Mouse (Mus musculus): ENCODE measurements at regions not wholly inside any gene's neighbourhood (a gene's known extent, or its start where the extent isn't known, plus 50 kb on each side); places are given as distances from the start of the nearest gene placed in this dataset.
A peak's percentile ranks its signal among the peaks of the same experiment; 100 is the strongest.
"Not testable (repeated sequence)": the region's sequence is repeated elsewhere in the genome, so short reads cannot be mapped to it uniquely, and the experiment has no call there.

- Histone ChIP-seq H3K36me3 (no peaks in the 10 kb centered on the region), H3K4me3 (replicated peaks) (no peak overlapping the region), H3K9me3 (replicated peaks) (no peaks in the 10 kb centered on the region), H3K4me1 (no peaks in the 10 kb centered on the region), H3K27me3 (no peaks in the 10 kb centered on the region), H3K27ac (no peak overlapping the region), H3K9ac (no peak overlapping the region), H3K4me2 (no peak overlapping the region)
- 37% methylated on average over 2 of the region's 2 CpGs for WGBS
- peak; percentile 69; the same call in 1 of the 2 replicates for ATAC-seq (replicated peaks; ENCODE audit: low FRiP score)
Measured at GRCm38 (mm10) chr14:87215099-87215498, 74.1 kb upstream of the Diaph3 start.

- Histone ChIP-seq H3K9me3 (replicated peaks) (no peaks in the 10 kb centered on the region), H3K4me2 (no peak overlapping the region), H3K27ac (no peak overlapping the region), H3K4me1 (no peaks in the 10 kb centered on the region), H3K9ac (no peak overlapping the region), H3K36me3 (no peaks in the 10 kb centered on the region), H3K4me3 (replicated peaks) (no peak overlapping the region), H3K27me3 (no peaks in the 10 kb centered on the region)
- WGBS, result 68% methylated on average over 7 of the region's 7 CpGs
- ATAC-seq (replicated peaks; ENCODE audit: low FRiP score), result no peak
Measured at GRCm38 (mm10) chr14:87217042-87217441, 76.0 kb upstream of the Diaph3 start.

GRCm38 (mm10) chr14:87219975-87220374 lies 78.9 kb upstream of the Diaph3 start:
- WGBS, result 89% methylated on average over 3 of the region's 3 CpGs
- no peaks in the 10 kb centered on the region for H3K9me3 ChIP-seq (replicated peaks)

GRCm38 (mm10) chr14:87224870-87225269 lies 83.8 kb upstream of the Diaph3 start:
- no peak for ATAC-seq (replicated peaks; ENCODE audit: low FRiP score)
- Histone ChIP-seq H3K27me3 (no peaks in the 10 kb centered on the region), H3K27ac (no peak overlapping the region), H3K36me3 (no peaks in the 10 kb centered on the region), H3K4me2 (no peak overlapping the region), H3K4me1 (no peaks in the 10 kb centered on the region), H3K9ac (no peak overlapping the region), H3K4me3 (replicated peaks) (no peak overlapping the region), H3K9me3 (replicated peaks) (no peaks in the 10 kb centered on the region)
- 76% methylated on average over 5 of the region's 5 CpGs for WGBS

More at GRCm38 (mm10) chr14:87219975-87220374, 78.9 kb upstream of the Diaph3 start:
- no peak overlapping the region for H3K4me2 ChIP-seq
- no peak overlapping the region for H3K4me3 ChIP-seq (replicated peaks)
- no peaks in the 10 kb centered on the region for H3K36me3 ChIP-seq
- H3K4me1 ChIP-seq, result no peaks in the 10 kb centered on the region
- ATAC-seq (replicated peaks; ENCODE audit: low FRiP score), result no peak
- no peak overlapping the region for H3K9ac ChIP-seq
- no peak overlapping the region for H3K27ac ChIP-seq
- no peaks in the 10 kb centered on the region for H3K27me3 ChIP-seq

- 83% methylated on average over 2 of the region's 2 CpGs for WGBS
- no peak overlapping the region for H3K9ac ChIP-seq
- no peaks in the 10 kb centered on the region for H3K9me3 ChIP-seq (replicated peaks)
- H3K27me3 ChIP-seq, result no peaks in the 10 kb centered on the region
- no peak overlapping the region for H3K4me3 ChIP-seq (replicated peaks)
- H3K4me1 ChIP-seq, result no peaks in the 10 kb centered on the region
- H3K36me3 ChIP-seq, result no peaks in the 10 kb centered on the region
- no peak for ATAC-seq (replicated peaks; ENCODE audit: low FRiP score)
- H3K4me2 ChIP-seq, result no peak overlapping the region
- no peak overlapping the region for H3K27ac ChIP-seq
Measured at GRCm38 (mm10) chr14:87249258-87249657, 108.2 kb upstream of the Diaph3 start.

GRCm38 (mm10) chr14:87255484-87256208 lies 114.6 kb upstream of the Diaph3 start:
- H3K4me3 ChIP-seq (replicated peaks), result no peak overlapping the region
- no peaks in the 10 kb centered on the region for H3K36me3 ChIP-seq
- no peak overlapping the region for H3K27ac ChIP-seq
- H3K9me3 ChIP-seq (replicated peaks), result no peaks in the 10 kb centered on the region
- no peak overlapping the region for H3K4me2 ChIP-seq
- no peak for ATAC-seq (replicated peaks; ENCODE audit: low FRiP score)
- H3K9ac ChIP-seq, result no peak overlapping the region
- H3K27me3 ChIP-seq, result no peaks in the 10 kb centered on the region
- no peaks in the 10 kb centered on the region for H3K4me1 ChIP-seq
- 82% methylated on average over 5 of the region's 5 CpGs for WGBS

GRCm38 (mm10) chr14:87261726-87262125 lies 120.7 kb upstream of the Diaph3 start:
- Histone ChIP-seq H3K4me1 (no peaks in the 10 kb centered on the region), H3K36me3 (no peaks in the 10 kb centered on the region), H3K4me2 (no peak overlapping the region), H3K27ac (no peak overlapping the region), H3K4me3 (replicated peaks) (no peak overlapping the region), H3K27me3 (no peaks in the 10 kb centered on the region), H3K9ac (no peak overlapping the region), H3K9me3 (replicated peaks) (no peaks in the 10 kb centered on the region)
- ATAC-seq (replicated peaks; ENCODE audit: low FRiP score), result no peak
- 61% methylated on average over 5 of the region's 5 CpGs for WGBS

GRCm38 (mm10) chr14:87264826-87265225 lies 123.8 kb upstream of the Diaph3 start:
- Histone ChIP-seq H3K27me3 (no peaks in the 10 kb centered on the region), H3K4me3 (replicated peaks) (no peak overlapping the region), H3K27ac (no peak overlapping the region), H3K4me1 (no peaks in the 10 kb centered on the region), H3K9me3 (replicated peaks) (no peaks in the 10 kb centered on the region), H3K4me2 (no peak overlapping the region), H3K36me3 (no peaks in the 10 kb centered on the region), H3K9ac (no peak overlapping the region)
- WGBS, result 82% methylated on average over 4 of the region's 4 CpGs
- no peak for ATAC-seq (replicated peaks; ENCODE audit: low FRiP score)

GRCm38 (mm10) chr14:87266309-87266708 lies 125.3 kb upstream of the Diaph3 start:
- Histone ChIP-seq H3K9me3 (replicated peaks) (no peaks in the 10 kb centered on the region), H3K36me3 (no peaks in the 10 kb centered on the region), H3K9ac (no peak overlapping the region), H3K4me1 (0 out of 2 replicates have a peak, but pooled peaks cover 2% of the 10 kb centered on the region), H3K4me3 (replicated peaks) (no peak overlapping the region), H3K27ac (no peak overlapping the region), H3K4me2 (no peak overlapping the region), H3K27me3 (no peaks in the 10 kb centered on the region)
- WGBS, result 43% methylated on average over 6 of the region's 6 CpGs
- ATAC-seq (replicated peaks; ENCODE audit: low FRiP score), result no peak

GRCm38 (mm10) chr14:87289266-87289665 lies 127.2 kb upstream of the Tdrd3 start:
- not testable (repeated sequence) for H3K4me2 ChIP-seq; H3K36me3 ChIP-seq; H3K9me3 ChIP-seq (replicated peaks); H3K4me3 ChIP-seq (replicated peaks); H3K27me3 ChIP-seq; H3K9ac ChIP-seq; H3K4me1 ChIP-seq; H3K27ac ChIP-seq; ATAC-seq (replicated peaks; ENCODE audit: low FRiP score)
- 97% methylated on average over 8 of the region's 8 CpGs for WGBS

- Histone ChIP-seq H3K4me1 (no peaks in the 10 kb centered on the region), H3K4me3 (replicated peaks) (no peak overlapping the region), H3K9me3 (replicated peaks) (no peaks in the 10 kb centered on the region), H3K4me2 (no peak overlapping the region), H3K27me3 (no peaks in the 10 kb centered on the region), H3K9ac (no peak overlapping the region), H3K36me3 (no peaks in the 10 kb centered on the region), H3K27ac (no peak overlapping the region)
- ATAC-seq (replicated peaks; ENCODE audit: low FRiP score), result no peak
- 84% methylated on average over 4 of the region's 4 CpGs for WGBS
Measured at GRCm38 (mm10) chr14:87289708-87290243, 126.7 kb upstream of the Tdrd3 start.

- H3K27me3 ChIP-seq, result no peaks in the 10 kb centered on the region
- no peak for ATAC-seq (replicated peaks; ENCODE audit: low FRiP score)
- no peak overlapping the region for H3K4me3 ChIP-seq (replicated peaks)
- H3K4me1 ChIP-seq, result peaks cover 4% of the 10 kb centered on the region; the same call in 1 of the 2 replicates
- WGBS, result 93% methylated on average over 3 of the region's 3 CpGs
- no peak overlapping the region for H3K27ac ChIP-seq
- no peaks in the 10 kb centered on the region for H3K36me3 ChIP-seq
- H3K9ac ChIP-seq, result no peak overlapping the region
- no peaks in the 10 kb centered on the region for H3K9me3 ChIP-seq (replicated peaks)
- no peak overlapping the region for H3K4me2 ChIP-seq
Measured at GRCm38 (mm10) chr14:87295206-87295605, 121.2 kb upstream of the Tdrd3 start.

- H3K4me1 ChIP-seq, result peaks cover 4% of the 10 kb centered on the region; the same call in 1 of the 2 replicates
- no peak overlapping the region for H3K4me3 ChIP-seq (replicated peaks)
- H3K9ac ChIP-seq, result no peak overlapping the region
- H3K9me3 ChIP-seq (replicated peaks), result no peaks in the 10 kb centered on the region
- peak; percentile 80 for ATAC-seq (replicated peaks; ENCODE audit: low FRiP score)
- H3K27ac ChIP-seq, result no peak overlapping the region
- no peak overlapping the region for H3K4me2 ChIP-seq
- no peaks in the 10 kb centered on the region for H3K27me3 ChIP-seq
- WGBS, result 15% methylated on average over 5 of the region's 5 CpGs
- no peaks in the 10 kb centered on the region for H3K36me3 ChIP-seq
Measured at GRCm38 (mm10) chr14:87297160-87297559, 119.3 kb upstream of the Tdrd3 start.
